Mouse (Mus musculus) cerebellum, adult 2 months (tissue): ENCODE results near the gene Evi2b. TPM values are rescaled to one million over a fixed set of nuclear protein-coding genes. Genes with fewer than 3 reads are reported as not detected.

Experiments used
- DNase-seq, 2 experiments: peaks; one replicate each; pipeline ENCODE4 v3.0.0; 2021
- H3K27ac ChIP-seq: fragments of 200-500 bp; 2 replicates; pipeline ENCODE4 v1.5.1; 2012; ENCODE audit warnings: low read length, control low read depth, inconsistent platforms; ENCODE audit not compliant: insufficient read depth
- H3K27me3 ChIP-seq: fragments of 200-500 bp; 2 replicates; pipeline ENCODE4 v1.6.1; 2012; ENCODE audit warnings: inconsistent platforms, mild to moderate bottlenecking, low read length, moderate library complexity; ENCODE audit not compliant: control insufficient read depth, insufficient read depth
- H3K4me1 ChIP-seq: fragments of 200-500 bp; 2 replicates; pipeline ENCODE4 v1.6.1; 2011; ENCODE audit warnings: low read length; ENCODE audit not compliant: control insufficient read depth, insufficient read depth
- H3K4me3 ChIP-seq: fragments of 200-500 bp; replicated peaks from 2 replicates; pipeline ENCODE3; 2011; ENCODE audit warnings: mild to moderate bottlenecking, low read depth, low read length, control low read depth; ENCODE audit not compliant: insufficient read depth
- CTCF ChIP-seq: fragments of 200-500 bp; IDR thresholded peaks from 2 replicates; pipeline ENCODE4 v1.5.1; 2011; ENCODE audit warnings: low read depth, mild to moderate bottlenecking, control low read depth, low read length, moderate library complexity, borderline replicate concordance; ENCODE audit not compliant: insufficient read depth
- POLR2A ChIP-seq: fragments of 200-500 bp; IDR thresholded peaks from 2 replicates; pipeline ENCODE4 v1.6.1; 2011; ENCODE audit warnings: low read length, control low read depth, borderline replicate concordance; ENCODE audit not compliant: insufficient read depth
- WGBS: fragments of 180-500 bp; shearing (Covaris S2); methylation state at CpG from one replicate; pipeline ENCODE4 v1.1.7; 2018; 5-methylcytosine and 5-hydroxymethylcytosine counted together
- polyA plus RNA-seq: library from polyadenylated mRNA; depleted of rRNA; stranded (reverse); fragments of >200 nt; gene quantifications from 2 replicates; pipeline ENCODE4 v1.2.3, GENCODE M21; 2012; rRNA removed

The Evi2b gene
- polyA plus RNA-seq, 1 experiment, result 1.2 TPM

DNA sequence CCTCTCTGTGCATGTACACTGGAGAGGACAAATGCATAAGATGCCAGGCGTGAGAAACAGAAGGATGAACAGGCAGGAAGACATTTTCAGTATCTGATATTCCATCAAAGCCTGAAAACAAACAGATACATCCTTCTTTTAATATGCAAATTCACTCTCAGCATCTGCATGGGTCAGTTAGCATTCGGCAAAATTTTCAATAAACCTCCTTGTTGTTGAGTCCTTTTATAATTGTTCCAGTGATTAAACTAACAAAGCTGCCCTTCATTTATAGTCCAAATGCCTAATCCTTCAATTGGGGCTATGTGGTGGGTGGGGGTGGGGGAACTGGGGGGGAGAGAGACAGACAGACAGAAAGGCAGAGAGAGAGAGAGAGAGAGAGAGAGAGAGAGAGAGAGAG lies 20.6 kb downstream of the Evi2b start:
- H3K27ac ChIP-seq, result peak overlapping the region; percentile 27; the same call in 1 of the 2 replicates
- no peak for DNase-seq
- WGBS, result 47% methylated on average over 2 of the region's 2 CpGs
- no peaks in the 10 kb centered on the region for H3K4me1 ChIP-seq
- TF ChIP-seq CTCF (no peak), POLR2A (no peak)
- no peaks in the 10 kb centered on the region for H3K27me3 ChIP-seq
- H3K4me3 ChIP-seq, result peak overlapping the region; percentile 15

DNA sequence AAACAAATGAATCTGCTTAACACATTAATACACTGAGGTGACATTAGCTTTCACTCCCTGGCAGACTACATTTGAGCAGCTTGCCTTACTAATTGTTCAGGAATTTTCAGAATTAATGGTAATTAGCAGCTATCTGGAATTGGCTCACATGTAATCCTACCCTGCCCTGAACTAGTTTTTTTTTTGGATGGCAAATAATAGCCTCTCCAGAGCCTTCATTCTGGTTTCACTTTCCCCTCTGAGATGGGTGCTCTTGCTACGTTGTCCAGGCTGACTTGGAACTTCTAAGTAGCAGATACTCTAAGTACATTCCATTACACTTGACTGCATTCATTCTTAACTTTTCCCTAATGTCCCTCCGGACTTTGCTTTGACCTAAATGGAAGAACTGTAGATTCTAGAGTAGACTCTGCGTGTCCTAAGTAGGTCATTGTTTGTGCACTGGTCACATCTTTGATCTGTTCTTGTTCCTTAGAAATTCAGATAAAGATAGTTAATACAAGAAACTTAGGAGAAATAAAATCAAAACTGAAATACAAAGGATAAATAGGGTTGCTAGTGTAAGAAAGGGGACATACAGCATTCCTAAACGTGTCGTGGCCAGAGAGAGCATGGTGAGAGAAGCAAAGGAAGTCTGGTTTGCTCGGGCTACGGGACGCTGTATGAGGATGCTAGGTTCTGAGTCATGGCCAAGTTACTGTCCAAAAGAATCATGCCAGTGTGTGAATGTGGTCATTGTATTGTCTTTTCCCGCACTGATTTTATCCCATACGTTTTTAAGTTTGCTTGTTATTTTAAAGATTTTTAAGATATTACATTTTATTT lies 28.4 kb downstream of the Evi2b start:
- H3K27ac ChIP-seq, result no peak overlapping the region

DNA sequence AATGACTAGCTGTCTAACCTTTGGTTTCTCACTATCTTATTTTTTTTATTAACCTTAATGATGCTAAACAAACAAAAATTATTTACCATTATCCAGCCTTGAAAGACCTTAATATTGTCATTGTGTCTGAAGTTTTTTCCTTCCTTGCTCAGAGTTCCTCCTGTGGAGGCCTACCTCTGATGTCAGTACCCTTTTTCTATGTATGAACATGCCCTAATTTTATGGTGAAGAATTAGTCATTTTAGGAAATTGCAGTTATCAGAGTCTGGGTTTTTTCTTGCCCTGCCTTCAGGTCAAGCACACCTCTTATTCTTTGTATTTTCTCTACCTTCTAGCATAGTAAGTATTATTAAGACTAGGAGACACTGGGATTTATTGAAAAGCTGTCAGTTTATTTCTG lies 38.8 kb downstream of the Evi2b start:
- no peak overlapping the region for H3K27ac ChIP-seq
- H3K27me3 ChIP-seq, result no peaks in the 10 kb centered on the region
- H3K4me3 ChIP-seq, result no peak overlapping the region
- no peaks in the 10 kb centered on the region for H3K4me1 ChIP-seq
- no peak for DNase-seq
- no peak for TF ChIP-seq POLR2A
- no peak for TF ChIP-seq CTCF

More for the DNA sequence above, 28.4 kb downstream of the Evi2b start:
- DNase-seq, result peak in 1 of 2 experiments; percentile 29
- no peak overlapping the region for H3K4me3 ChIP-seq
- WGBS, result 20% methylated on average over 10 of the region's 10 CpGs
- TF ChIP-seq CTCF (no peak), POLR2A (no peak)
- no peaks in the 10 kb centered on the region for H3K27me3 ChIP-seq
- H3K4me1 ChIP-seq, result no peaks in the 10 kb centered on the region

DNA sequence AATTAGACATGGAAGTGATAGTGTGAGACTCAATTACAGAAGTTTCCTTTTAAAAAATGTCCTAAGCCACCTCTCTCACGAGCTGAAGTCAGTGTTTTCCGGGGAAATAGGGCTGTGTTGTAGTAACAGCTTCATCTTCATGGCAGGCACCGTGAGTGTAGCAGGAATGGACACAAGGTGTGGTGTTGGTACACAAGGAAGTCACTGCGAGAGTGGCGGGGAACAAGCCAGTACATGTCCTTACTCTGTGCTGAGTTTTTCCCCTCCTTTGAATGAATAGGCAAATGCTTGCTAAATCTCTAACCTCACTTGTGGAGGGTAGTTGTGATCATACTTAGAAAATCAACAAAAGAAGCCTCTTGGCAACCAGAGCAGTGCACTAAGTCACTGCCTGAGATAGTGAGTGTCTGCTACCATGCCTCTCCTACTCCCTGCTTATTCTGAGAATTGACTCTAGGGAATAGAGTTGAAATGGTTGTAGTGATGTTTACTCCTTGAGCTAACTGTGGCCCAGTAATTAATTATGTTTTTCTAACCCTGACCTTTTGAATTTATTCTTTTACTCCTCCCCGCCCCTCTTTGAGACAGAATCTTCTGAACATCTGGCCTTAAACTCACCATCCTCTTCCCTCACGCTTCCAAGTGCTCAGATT lies 39.6 kb downstream of the Evi2b start:
- no peaks in the 10 kb centered on the region for H3K27me3 ChIP-seq
- H3K4me1 ChIP-seq, result no peaks in the 10 kb centered on the region
- WGBS, result 92% methylated on average over 7 of the region's 7 CpGs
- TF ChIP-seq POLR2A (no peak), CTCF (no peak)
- DNase-seq, result no peak
- H3K27ac ChIP-seq, result no peak overlapping the region
- H3K4me3 ChIP-seq, result no peak overlapping the region

GRCm38 (mm10) chr11:79483392-79483791 lies 40.2 kb downstream of the Evi2b start:
- no peak for TF ChIP-seq CTCF
- no peak for TF ChIP-seq POLR2A
- Histone ChIP-seq H3K27me3 (no peaks in the 10 kb centered on the region), H3K4me1 (no peaks in the 10 kb centered on the region), H3K27ac (no peak overlapping the region), H3K4me3 (no peak overlapping the region)
- DNase-seq, result no peak
- WGBS, result 95% methylated on average over 6 of the region's 6 CpGs

- Histone ChIP-seq H3K4me3 (no peak overlapping the region), H3K4me1 (no peaks in the 10 kb centered on the region), H3K27ac (no peak overlapping the region), H3K27me3 (no peaks in the 10 kb centered on the region)
- TF ChIP-seq CTCF (no peak), POLR2A (no peak)
- DNase-seq, result no peak
- WGBS, result 80% methylated on average over 1 of the region's 1 CpGs
These were observed 55.5 kb downstream of the Evi2b start for GRCm38 (mm10) chr11:79468097-79468496.

Other genes with a start within 250 kb of the Evi2b start
- not detected in 2 replicates for gene Gm9964, start 226.9 kb downstream of the Evi2b start, polyA plus RNA-seq
- gene Nf1, start 184.1 kb downstream of the Evi2b start, polyA plus RNA-seq, result 37.4 and 40.6 TPM in 2 replicates
- gene Omg, start 19.7 kb downstream of the Evi2b start, polyA plus RNA-seq, result 127 and 137 TPM in 2 replicates
- gene Evi2, start 6.8 kb upstream of the Evi2b start, polyA plus RNA-seq, result 0.10 and 0.16 TPM in 2 replicates
- 56.4 and 72.3 TPM in 2 replicates for gene Evi2a, start 6.8 kb upstream of the Evi2b start, polyA plus RNA-seq
- 94.8 and 95.7 TPM in 2 replicates for gene Rab11fip4, start 67.5 kb upstream of the Evi2b start, polyA plus RNA-seq